8 mouse cellular contexts compared by ENCODE assay signal in the genomic region with DNA sequence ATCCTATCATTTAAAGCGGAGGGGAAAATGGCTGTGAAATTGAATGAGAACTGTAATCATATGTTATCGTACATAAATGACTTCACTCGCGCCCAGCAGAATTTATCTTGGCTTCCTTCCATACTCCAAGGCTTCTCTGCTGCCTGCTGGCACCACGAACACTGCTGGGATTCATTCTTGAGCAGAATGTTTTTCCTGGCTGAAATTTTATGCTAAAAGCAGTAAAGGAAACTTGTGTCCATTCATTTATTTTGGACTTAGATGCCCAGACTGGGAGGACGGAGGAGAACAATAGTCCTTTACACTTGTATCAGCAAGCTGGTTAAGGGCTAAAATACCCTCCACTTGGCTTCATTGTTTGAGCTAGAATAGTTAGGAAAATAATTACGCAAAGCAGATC. TPM values are rescaled to one million over a fixed set of nuclear protein-coding genes. Genes with fewer than 3 reads are reported as not detected.
DNase-seq lines count a peak whose midpoint lies in the region.

No protein-coding gene starts in this region.

- DNase-seq in adrenal gland, postnatal 36 days, result peak; percentile 23 to 30
- DNase-seq in adrenal gland, postnatal 4 days (ENCODE audit: low spot score in 2 of 2), result no peak
- peak; percentile 15 for DNase-seq in kidney, postnatal 10 days
- DNase-seq in kidney, adult 9 months, result no peak
- peak; percentile 82 for DNase-seq in brain, adult 2 months (ENCODE audit: low read depth, low spot score)
- DNase-seq in left cerebral cortex, postnatal 14 days (ENCODE audit: low spot score in 2 of 2), result peak; percentile 44 to 72
- DNase-seq in thymus, postnatal 4 days, result no peak
- no peak for DNase-seq in ovary, postnatal 36 days (ENCODE audit: low spot score)

- intact Hi-C loops in left cerebral cortex, postnatal 14 days (cut with DNase I), result loop anchor here (5.0 kb wide), 1 partner anchor 119 kb away; no protein-coding TSS in a partner anchor

RNA-seq across cellular contexts. Expression of gene Tspyl1, which starts 10.3 kb away (rescaled TPM):
- 10 to 100 TPM; 63.9 to 66.2 TPM for total RNA-seq in adrenal gland, postnatal 36 days (2021)
- 10 to 100 TPM; 61.4 to 65.3 TPM for total RNA-seq in adrenal gland, postnatal 4 days (2021)
- total RNA-seq in left cerebral cortex, postnatal 14 days (2021), result 100 to 1,000 TPM; 122 to 124 TPM

RNA-seq across cellular contexts. Expression of gene Tspyl4, which starts 25.6 kb away (rescaled TPM):
- 10 to 100 TPM; 10.3 to 14.2 TPM for total RNA-seq in adrenal gland, postnatal 36 days (2021)
- total RNA-seq in adrenal gland, postnatal 4 days (2021), result 10 to 100 TPM; 24.7 to 29.1 TPM
- total RNA-seq in left cerebral cortex, postnatal 14 days (2021), result 100 to 1,000 TPM; 351 TPM

Comparison
In these comparisons a context has a peak if more than half of its experiments do, and no peak if none do; other contexts are left out.
1. DNase-seq: peak in adrenal gland, postnatal 36 days (2 of 2), kidney, postnatal 10 days (single experiment), brain, adult 2 months (single experiment) and left cerebral cortex, postnatal 14 days (2 of 2); none in adrenal gland, postnatal 4 days (0 of 2), kidney, adult 9 months (single experiment), thymus, postnatal 4 days (single experiment) and ovary, postnatal 36 days (single experiment).
2. RNA of gene Tspyl4, which starts 25.6 kb away (total RNA-seq): 351 TPM in left cerebral cortex, postnatal 14 days; 24.7 to 29.1 TPM in adrenal gland, postnatal 4 days and 10.3 to 14.2 TPM in adrenal gland, postnatal 36 days; every median in the first group is over 10 times any median in the second.